Mouse (Mus musculus) midbrain, postnatal 0 days (tissue): ENCODE measurements at regions not wholly inside any gene's neighbourhood (a gene's known extent, or its start where the extent isn't known, plus 50 kb on each side); places are given as distances from the start of the nearest gene placed in this dataset.

Source experiments
- ATAC-seq: fragments of 200-750 bp; cut with Nextera tagmentation; 2 replicates; pipeline ENCODE4 v1.8.0; 2017; ENCODE audit warnings: moderate number of reproducible peaks, mild to moderate bottlenecking, moderate TSS enrichment, moderate library complexity; ENCODE audit not compliant: low FRiP score
- DNase-seq: peaks from one replicate; pipeline ENCODE4 v3.0.0-alpha.2; 2015; ENCODE audit warnings: low spot score
- H3K27ac ChIP-seq: fragments of 300-500 bp; sonication (generic); 2 replicates; pipeline ENCODE4 v1.5.1; 2014; ENCODE audit warnings: low read depth, mild to moderate bottlenecking, low read length, mixed read lengths
- H3K27me3 ChIP-seq: fragments of 300-500 bp; sonication (generic); 2 replicates; pipeline ENCODE4 v1.6.1; 2014; ENCODE audit warnings: low read length, control low read depth, mixed read lengths; ENCODE audit not compliant: insufficient read depth
- H3K36me3 ChIP-seq: fragments of 300-500 bp; sonication (generic); 2 replicates; pipeline ENCODE4 v1.6.1; 2014; ENCODE audit warnings: low read length, control low read depth, mixed read lengths; ENCODE audit not compliant: insufficient read depth
- H3K4me1 ChIP-seq: fragments of 300-500 bp; sonication (generic); 2 replicates; pipeline ENCODE4 v1.6.1; 2014; ENCODE audit warnings: mild to moderate bottlenecking, control low read depth, antibody characterized with exemption, low read length, mixed read lengths; ENCODE audit not compliant: insufficient read depth
- H3K4me2 ChIP-seq: fragments of 300-500 bp; sonication (generic); 2 replicates; pipeline ENCODE4 v1.6.1; 2014; ENCODE audit warnings: low read depth, mild to moderate bottlenecking, low read length, mixed read lengths; ENCODE audit not compliant: poor library complexity, severe bottlenecking
- H3K4me3 ChIP-seq: fragments of 300-500 bp; sonication (generic); 2 replicates; pipeline ENCODE4 v1.5.1; 2014; ENCODE audit warnings: low read depth, mild to moderate bottlenecking, low read length, moderate library complexity
- H3K9ac ChIP-seq: fragments of 300-500 bp; sonication (generic); replicated peaks from 2 replicates; pipeline ENCODE4 v1.6.1; 2014; ENCODE audit warnings: mild to moderate bottlenecking, low read length, moderate library complexity, mixed read lengths; ENCODE audit not compliant: poor library complexity, severe bottlenecking
- H3K9me3 ChIP-seq: fragments of 300-500 bp; sonication (generic); 2 replicates; pipeline ENCODE4 v1.6.1; 2016; ENCODE audit warnings: low read length, control low read depth
- CTCF ChIP-seq: IDR thresholded peaks from 2 replicates; pipeline ENCODE4 v1.5.1; 2016; ENCODE audit warnings: antibody characterized with exemption, mild to moderate bottlenecking
- WGBS: fragments of 180-500 bp; shearing (Covaris S2); extraction: QIAGEN DNeasy Blood & Tissue Kit; methylation state at CpG from one replicate; pipeline ENCODE4 v1.1.7; 2014; 5-methylcytosine and 5-hydroxymethylcytosine counted together

- Histone ChIP-seq H3K4me2 (no peak overlapping the region), H3K9me3 (no peaks in the 10 kb centered on the region), H3K27me3 (no peaks in the 10 kb centered on the region), H3K9ac (no peak overlapping the region), H3K36me3 (no peaks in the 10 kb centered on the region), H3K27ac (no peak overlapping the region), H3K4me3 (no peak overlapping the region), H3K4me1 (no peaks in the 10 kb centered on the region)
- TF ChIP-seq CTCF, result no peak
- no peak for DNase-seq
- WGBS, result 89% methylated on average over 8 of the region's 8 CpGs
- no peak for ATAC-seq
These were observed 248.7 kb upstream of the Tpk1 start for GRCm38 (mm10) chr6:43914741-43915140.

- no peak for TF ChIP-seq CTCF
- H3K4me2 ChIP-seq, result no peak overlapping the region
- H3K27me3 ChIP-seq, result no peaks in the 10 kb centered on the region
- ATAC-seq (no peak), DNase-seq (no peak)
- no peaks in the 10 kb centered on the region for H3K4me1 ChIP-seq
- H3K4me3 ChIP-seq, result no peak overlapping the region
- H3K27ac ChIP-seq, result no peak overlapping the region
- H3K9ac ChIP-seq, result no peak overlapping the region
- H3K9me3 ChIP-seq, result no peaks in the 10 kb centered on the region
- WGBS, result 82% methylated on average over 3 of the region's 3 CpGs
- H3K36me3 ChIP-seq, result no peaks in the 10 kb centered on the region
These were observed 219.9 kb upstream of the Tpk1 start for GRCm38 (mm10) chr6:43885992-43886391.

GRCm38 (mm10) chr6:43876711-43877110 is 210.6 kb upstream of the Tpk1 start:
- Histone ChIP-seq H3K4me3 (no peak overlapping the region), H3K36me3 (no peaks in the 10 kb centered on the region), H3K4me1 (no peaks in the 10 kb centered on the region), H3K27ac (no peak overlapping the region), H3K27me3 (no peaks in the 10 kb centered on the region), H3K4me2 (no peak overlapping the region), H3K9ac (no peak overlapping the region), H3K9me3 (no peaks in the 10 kb centered on the region)
- DNase-seq (peak; percentile 34), ATAC-seq (no peak)
- no peak for TF ChIP-seq CTCF
- WGBS, result 60% methylated on average over 2 of the region's 2 CpGs

DNA sequence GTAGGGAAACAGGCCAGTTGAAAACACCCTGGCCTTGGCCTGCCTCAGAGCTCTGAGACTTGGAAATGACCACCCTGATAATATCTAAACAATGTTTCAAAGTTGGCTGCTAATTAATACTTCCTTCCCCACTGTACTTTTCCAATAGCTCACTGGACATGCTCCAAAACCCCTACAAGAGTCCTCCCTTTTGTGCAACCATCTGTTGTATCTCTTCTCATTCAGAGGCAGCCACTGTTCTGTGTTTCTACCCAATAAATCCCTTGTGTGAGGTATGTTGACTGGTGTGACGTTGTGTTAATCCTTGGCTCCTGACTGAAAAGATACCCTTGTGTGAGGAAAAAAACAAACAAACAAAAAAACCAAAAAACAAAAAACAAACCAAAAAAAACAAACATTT is 193.3 kb upstream of the Tpk1 start:
- no peak for ATAC-seq
- WGBS, result 42% methylated on average over 1 of the region's 1 CpGs
- peak; percentile 19 for DNase-seq
- no peak overlapping the region for H3K4me3 ChIP-seq
- no peak overlapping the region for H3K9ac ChIP-seq
- no peaks in the 10 kb centered on the region for H3K9me3 ChIP-seq
- no peak for TF ChIP-seq CTCF
- H3K4me2 ChIP-seq, result no peak overlapping the region
- H3K4me1 ChIP-seq, result no peaks in the 10 kb centered on the region
- H3K27ac ChIP-seq, result no peak overlapping the region
- no peaks in the 10 kb centered on the region for H3K36me3 ChIP-seq
- no peaks in the 10 kb centered on the region for H3K27me3 ChIP-seq

- DNase-seq (no peak), ATAC-seq (no peak)
- H3K9ac ChIP-seq, result no peak overlapping the region
- H3K27ac ChIP-seq, result no peak overlapping the region
- no peaks in the 10 kb centered on the region for H3K4me1 ChIP-seq
- 80% methylated on average over 1 of the region's 1 CpGs for WGBS
- no peak overlapping the region for H3K4me3 ChIP-seq
- no peak overlapping the region for H3K4me2 ChIP-seq
- no peaks in the 10 kb centered on the region for H3K27me3 ChIP-seq
- no peaks in the 10 kb centered on the region for H3K36me3 ChIP-seq
- no peak for TF ChIP-seq CTCF
- H3K9me3 ChIP-seq, result no peaks in the 10 kb centered on the region
These were observed 191.0 kb upstream of the Tpk1 start for GRCm38 (mm10) chr6:43857046-43857445.

DNA sequence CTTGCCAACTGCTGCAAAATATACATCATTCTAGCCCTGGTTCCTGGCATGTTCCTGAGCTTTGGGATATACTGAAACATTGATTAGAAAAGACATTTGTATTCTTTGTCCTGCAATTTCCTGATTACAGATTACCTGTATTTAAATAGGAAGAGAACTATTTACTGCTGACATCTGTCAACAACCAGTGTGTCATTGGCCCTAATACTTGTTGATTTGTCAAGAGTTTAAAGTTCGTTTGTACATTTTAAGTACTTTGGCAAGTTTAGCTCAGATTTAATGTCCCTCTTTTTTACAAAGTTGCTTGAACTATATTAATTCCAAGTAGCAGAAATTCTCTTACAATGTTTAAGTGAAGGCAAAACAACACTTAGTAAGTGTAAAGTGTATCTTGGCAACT is 187.4 kb upstream of the Tpk1 start:
- no peak overlapping the region for H3K9ac ChIP-seq
- DNase-seq, result no peak
- H3K4me3 ChIP-seq, result no peak overlapping the region
- WGBS, result 81% methylated on average over 1 of the region's 1 CpGs
- H3K36me3 ChIP-seq, result no peaks in the 10 kb centered on the region
- no peak overlapping the region for H3K27ac ChIP-seq
- H3K4me1 ChIP-seq, result no peaks in the 10 kb centered on the region
- no peak overlapping the region for H3K4me2 ChIP-seq
- no peak for ATAC-seq
- TF ChIP-seq CTCF, result no peak
- H3K9me3 ChIP-seq, result no peaks in the 10 kb centered on the region
- H3K27me3 ChIP-seq, result no peaks in the 10 kb centered on the region

DNA sequence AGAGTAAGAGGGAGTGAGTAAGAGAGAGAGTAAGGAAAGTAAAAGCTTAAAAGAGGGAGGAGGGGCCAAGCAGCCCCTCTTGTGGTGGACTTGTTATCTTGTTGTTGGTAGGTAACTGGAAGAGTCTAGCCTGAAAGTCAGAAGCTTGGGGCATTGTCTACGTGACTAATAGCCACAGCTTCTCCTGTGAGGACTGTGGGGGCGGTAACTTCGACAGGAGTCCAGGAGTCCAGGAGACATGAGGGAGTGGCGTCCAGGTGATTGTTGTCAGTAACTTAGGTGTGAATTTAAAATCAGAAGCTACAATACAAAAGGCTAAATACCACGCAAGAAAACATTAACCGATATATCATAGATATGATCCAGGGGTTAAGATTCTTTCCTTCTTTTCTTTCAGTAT is 185.2 kb upstream of the Tpk1 start:
- TF ChIP-seq CTCF, result no peak
- ATAC-seq (no peak), DNase-seq (no peak)
- Histone ChIP-seq H3K36me3 (no peaks in the 10 kb centered on the region), H3K27ac (no peak overlapping the region), H3K9ac (no peak overlapping the region), H3K4me3 (no peak overlapping the region), H3K9me3 (no peaks in the 10 kb centered on the region), H3K4me1 (no peaks in the 10 kb centered on the region), H3K27me3 (no peaks in the 10 kb centered on the region), H3K4me2 (no peak overlapping the region)
- 94% methylated on average over 6 of the region's 6 CpGs for WGBS
